Mouse (Mus musculus): ENCODE results near the gene Lrpap1.

Gene Lrpap1

GRCm38 (mm10) chr5:35104960-35105921 lies at the start of gene Lrpap1:
Lrpap1 (minus strand) TSS chr5:35105766.
- peak; percentile 94 for DNase-seq

GRCm38 (mm10) chr5:35149939-35150338 lies 44.4 kb upstream of the Lrpap1 start:
- DNase-seq, result no peak

GRCm38 (mm10) chr5:35149526-35149925 lies 44.0 kb upstream of the Lrpap1 start:
- DNase-seq, result no peak

- no peak for DNase-seq
Observed at GRCm38 (mm10) chr5:35147963-35148767, 42.6 kb upstream of the Lrpap1 start.

- no peak for DNase-seq
Observed at GRCm38 (mm10) chr5:35147155-35147962, 41.8 kb upstream of the Lrpap1 start.

- no peak for DNase-seq
Observed at GRCm38 (mm10) chr5:35146747-35147146, 41.2 kb upstream of the Lrpap1 start.

GRCm38 (mm10) chr5:35144716-35145115 lies 39.1 kb upstream of the Lrpap1 start:
- no peak for DNase-seq

- no peak for DNase-seq
Observed at GRCm38 (mm10) chr5:35143460-35144245, 38.1 kb upstream of the Lrpap1 start.

- no peak for DNase-seq
Observed at GRCm38 (mm10) chr5:35142910-35143309, 37.3 kb upstream of the Lrpap1 start.

GRCm38 (mm10) chr5:35141316-35141715 lies 35.8 kb upstream of the Lrpap1 start:
- no peak for DNase-seq

GRCm38 (mm10) chr5:35138183-35138611 lies 32.6 kb upstream of the Lrpap1 start:
- DNase-seq, result no peak

GRCm38 (mm10) chr5:35137510-35138182 lies 32.1 kb upstream of the Lrpap1 start:
- DNase-seq, result no peak

- DNase-seq, result no peak
Observed at GRCm38 (mm10) chr5:35135903-35136302, 30.3 kb upstream of the Lrpap1 start.

GRCm38 (mm10) chr5:35134286-35134685 lies 28.7 kb upstream of the Lrpap1 start:
- no peak for DNase-seq

- DNase-seq, result no peak
Observed at GRCm38 (mm10) chr5:35133468-35133867, 27.9 kb upstream of the Lrpap1 start.

GRCm38 (mm10) chr5:35132278-35132980 lies 26.9 kb upstream of the Lrpap1 start:
- no peak for DNase-seq

GRCm38 (mm10) chr5:35131773-35132172 lies 26.2 kb upstream of the Lrpap1 start:
- DNase-seq, result peak; percentile 90

GRCm38 (mm10) chr5:35131237-35131636 lies 25.7 kb upstream of the Lrpap1 start:
- no peak for DNase-seq

GRCm38 (mm10) chr5:35129767-35130191 lies 24.2 kb upstream of the Lrpap1 start:
- no peak for DNase-seq

GRCm38 (mm10) chr5:35129208-35129607 lies 23.6 kb upstream of the Lrpap1 start:
- no peak for DNase-seq

- DNase-seq, result no peak
Observed at GRCm38 (mm10) chr5:35120024-35120423, 14.5 kb upstream of the Lrpap1 start.

Measured in embryo, embryonic 11 days (tissue).